Mouse (Mus musculus) intestine, postnatal 0 days (tissue): ENCODE results near the gene Olfr508. TPM values are rescaled to one million over a fixed set of nuclear protein-coding genes. Genes with fewer than 3 reads are reported as not detected.

ENCODE experiments used
- ATAC-seq: fragments of 200-750 bp; cut with Nextera tagmentation; 2 replicates; pipeline ENCODE4 v1.8.0; 2017; ENCODE audit warnings: mild to moderate bottlenecking, moderate TSS enrichment, moderate library complexity
- H3K27ac ChIP-seq: fragments of 300-500 bp; sonication (generic); 2 replicates; pipeline ENCODE4 v1.5.1; 2014; ENCODE audit warnings: mild to moderate bottlenecking, low read depth, low read length, moderate library complexity
- H3K27me3 ChIP-seq: fragments of 300-500 bp; sonication (generic); replicated peaks from 2 replicates; pipeline ENCODE4 v1.6.1; 2014; ENCODE audit warnings: low read length, mixed read lengths; ENCODE audit not compliant: control insufficient read depth, insufficient read depth
- H3K36me3 ChIP-seq: fragments of 300-500 bp; sonication (generic); 2 replicates; pipeline ENCODE4 v1.6.1; 2014; ENCODE audit warnings: mild to moderate bottlenecking, moderate library complexity; ENCODE audit not compliant: control insufficient read depth, insufficient read depth
- H3K4me1 ChIP-seq: fragments of 300-500 bp; sonication (generic); replicated peaks from 2 replicates; pipeline ENCODE4 v1.6.1; 2014; ENCODE audit warnings: antibody characterized with exemption, low read length, mixed read lengths; ENCODE audit not compliant: control insufficient read depth, insufficient read depth
- H3K4me2 ChIP-seq: fragments of 300-500 bp; sonication (generic); replicated peaks from 2 replicates; pipeline ENCODE4 v1.6.1; 2014; ENCODE audit warnings: low read depth, mild to moderate bottlenecking, moderate library complexity
- H3K4me3 ChIP-seq: fragments of 300-500 bp; sonication (generic); 2 replicates; pipeline ENCODE4 v1.5.1; 2014; ENCODE audit warnings: low read depth, low read length
- H3K9ac ChIP-seq: fragments of 300-500 bp; sonication (generic); 2 replicates; pipeline ENCODE4 v1.6.1; 2014; ENCODE audit warnings: mild to moderate bottlenecking, low read depth, low read length
- H3K9me3 ChIP-seq: fragments of 300-500 bp; sonication (generic); 2 replicates; pipeline ENCODE4 v1.6.1; 2016; ENCODE audit warnings: mixed run types; ENCODE audit not compliant: control insufficient read depth
- CTCF ChIP-seq: sonication (generic); IDR thresholded peaks from 2 replicates; pipeline ENCODE4 v1.5.1; 2016; ENCODE audit warnings: low read depth, mild to moderate bottlenecking, control low read depth, antibody characterized with exemption, moderate library complexity
- WGBS: fragments of 180-500 bp; shearing (Covaris S2); extraction: QIAGEN DNeasy Blood & Tissue Kit; methylation state at CpG from one replicate; pipeline ENCODE4 v1.1.7; 2014; 5-methylcytosine and 5-hydroxymethylcytosine counted together
- polyA plus RNA-seq: library from polyadenylated mRNA; unstranded; fragments of >200 nt; fragmentation: Nextera tagmentation; extraction: Ambion mirVana; gene quantifications from 2 replicates; pipeline ENCODE4 v1.2.1, GENCODE M21; 2015

Gene Olfr508
- polyA plus RNA-seq, 1 experiment from 2014 or later = not detected

DNA sequence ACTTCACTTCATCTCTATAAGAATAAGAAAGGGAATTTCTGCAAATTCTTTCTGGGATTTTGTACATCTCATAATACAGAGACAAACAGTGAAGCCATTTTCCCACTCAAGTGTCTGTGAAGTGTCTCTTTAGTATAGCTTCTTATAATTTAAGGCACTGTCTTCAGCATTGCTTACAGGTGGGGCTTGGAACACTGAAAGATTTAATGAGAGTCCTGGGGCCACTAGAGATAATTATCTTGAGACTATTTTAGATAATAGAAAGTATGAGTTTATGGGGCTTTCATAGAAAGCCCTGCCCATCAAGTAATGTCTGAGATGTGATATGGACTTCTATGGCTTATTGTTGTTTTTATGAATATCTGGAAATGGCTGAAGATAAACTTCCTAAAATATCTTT is 22.0 kb downstream of the Olfr508 start, which contains the start of gene Olfr509:
Olfr509 (minus strand) TSS at position 101 of the 400 bp plus-strand sequence.
- Histone ChIP-seq H3K4me1 (no peaks in the 10 kb centered on the region), H3K4me2 (no peak within 1 kb of the TSS), H3K9me3 (no peaks in the 10 kb centered on the region), H3K4me3 (no peak within 1 kb of the TSS), H3K27ac (no peak within 1 kb of the TSS), H3K9ac (no peak within 1 kb of the TSS), H3K36me3 (no peaks in the 10 kb centered on the region), H3K27me3 (no peaks in the 10 kb centered on the region)
- ATAC-seq = no peak
- no peak for TF ChIP-seq CTCF

GRCm38 (mm10) chr7:108662419-108662818 is 32.6 kb downstream of the Olfr508 start:
- no peak for TF ChIP-seq CTCF
- H3K9me3 ChIP-seq = no peaks in the 10 kb centered on the region
- 90% methylated on average over 3 of the region's 3 CpGs for WGBS
- H3K4me3 ChIP-seq = no peak overlapping the region
- H3K9ac ChIP-seq = no peak overlapping the region
- H3K36me3 ChIP-seq = no peaks in the 10 kb centered on the region
- no peak overlapping the region for H3K27ac ChIP-seq
- H3K27me3 ChIP-seq = no peaks in the 10 kb centered on the region
- no peak for ATAC-seq
- no peak overlapping the region for H3K4me2 ChIP-seq
- no peaks in the 10 kb centered on the region for H3K4me1 ChIP-seq

- 95% methylated on average over 1 of the region's 1 CpGs for WGBS
- H3K27ac ChIP-seq = no peak within 1 kb of the TSS
- no peaks in the 10 kb centered on the region for H3K36me3 ChIP-seq
- TF ChIP-seq CTCF = no peak
- no peak within 1 kb of the TSS for H3K4me2 ChIP-seq
- ATAC-seq = no peak
- no peaks in the 10 kb centered on the region for H3K27me3 ChIP-seq
- H3K9me3 ChIP-seq = no peaks in the 10 kb centered on the region
- no peak within 1 kb of the TSS for H3K9ac ChIP-seq
- no peaks in the 10 kb centered on the region for H3K4me1 ChIP-seq
- H3K4me3 ChIP-seq = no peak within 1 kb of the TSS
Observed at GRCm38 (mm10) chr7:108666118-108666517, 36.3 kb downstream of the Olfr508 start, which contains the start of gene Olfr510. Gene Olfr510, plus strand, starts transcription at chr7:108666418.

GRCm38 (mm10) chr7:108671058-108671457 is 41.3 kb downstream of the Olfr508 start:
- H3K9ac ChIP-seq = no peak overlapping the region
- H3K4me3 ChIP-seq = no peak overlapping the region
- H3K36me3 ChIP-seq = no peaks in the 10 kb centered on the region
- H3K4me1 ChIP-seq = no peaks in the 10 kb centered on the region
- H3K27me3 ChIP-seq = no peaks in the 10 kb centered on the region
- TF ChIP-seq CTCF = no peak
- no peaks in the 10 kb centered on the region for H3K9me3 ChIP-seq
- 34% methylated on average over 1 of the region's 1 CpGs for WGBS
- no peak overlapping the region for H3K4me2 ChIP-seq
- no peak overlapping the region for H3K27ac ChIP-seq
- peak; percentile 69 for ATAC-seq

DNA sequence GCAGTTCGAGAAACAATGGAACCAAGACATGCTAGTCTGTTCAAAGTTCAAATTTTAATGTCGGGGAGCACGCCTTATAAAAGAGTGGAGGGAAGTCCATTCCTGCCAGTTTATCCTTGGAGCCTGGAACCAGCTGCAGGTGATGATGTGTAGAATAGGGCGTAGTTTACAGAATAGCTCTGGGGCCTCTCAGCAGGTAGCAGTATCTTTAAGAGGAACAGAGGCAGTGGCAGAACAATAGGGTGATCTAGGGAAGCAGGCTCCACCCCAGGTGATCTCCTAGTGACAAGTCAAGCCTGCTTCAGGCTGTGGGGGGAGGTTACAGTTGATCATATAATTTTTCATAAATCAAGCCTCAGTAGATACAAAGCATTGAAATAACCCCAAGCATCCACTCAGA is 49.1 kb downstream of the Olfr508 start:
- Histone ChIP-seq H3K27ac (no peak overlapping the region), H3K4me3 (no peak overlapping the region), H3K9me3 (no peaks in the 10 kb centered on the region), H3K4me1 (no peaks in the 10 kb centered on the region), H3K27me3 (no peaks in the 10 kb centered on the region), H3K36me3 (no peaks in the 10 kb centered on the region), H3K9ac (no peak overlapping the region), H3K4me2 (no peak overlapping the region)
- 75% methylated on average over 4 of the region's 4 CpGs for WGBS
- ATAC-seq = no peak
- TF ChIP-seq CTCF = no peak

Other genes starting within 250 kb of the Olfr508 start
- not detected in 2 replicates for gene Olfr495, start 236.8 kb upstream of the Olfr508 start, polyA plus RNA-seq
- gene Olfr497, start 209.6 kb upstream of the Olfr508 start, polyA plus RNA-seq = not detected in 2 replicates
- gene Olfr498, start 164.7 kb upstream of the Olfr508 start, polyA plus RNA-seq = not detected in 2 replicates
- not detected in 2 replicates for gene Olfr502, start 104.9 kb upstream of the Olfr508 start, polyA plus RNA-seq
- not detected in 2 replicates for gene Olfr503, start 85.5 kb upstream of the Olfr508 start, polyA plus RNA-seq
- not detected in 2 replicates for gene Olfr504, start 64.2 kb upstream of the Olfr508 start, polyA plus RNA-seq
- gene Olfr506, start 19.2 kb upstream of the Olfr508 start, polyA plus RNA-seq = not detected in 2 replicates
- gene Olfr507, start 8.2 kb upstream of the Olfr508 start, polyA plus RNA-seq = not detected in 2 replicates
- not detected in 2 replicates for gene Olfr509, start 21.9 kb downstream of the Olfr508 start, polyA plus RNA-seq
- gene Olfr510, start 36.4 kb downstream of the Olfr508 start, polyA plus RNA-seq = not detected in 2 replicates
- not detected in 2 replicates for gene Olfr512, start 83.3 kb downstream of the Olfr508 start, polyA plus RNA-seq
- gene Olfr513, start 121.0 kb downstream of the Olfr508 start, polyA plus RNA-seq = not detected in 2 replicates
- not detected in 2 replicates for gene Olfr514, start 196.0 kb downstream of the Olfr508 start, polyA plus RNA-seq
- gene Olfr516, start 220.5 kb downstream of the Olfr508 start, polyA plus RNA-seq = not detected in 2 replicates
- not detected in 2 replicates for gene Olfr517, start 242.4 kb downstream of the Olfr508 start, polyA plus RNA-seq